In genomic region chr11:76889339-76890164, GRCm38 (mm10) we compare ENCODE assay signal across 9 mouse cellular contexts. TPM values are rescaled to one million over a fixed set of nuclear protein-coding genes. Genes with fewer than 3 reads are reported as not detected.
A peak's percentile ranks its signal among the peaks of the same experiment; 100 is the strongest.
DNase-seq lines count a peak whose midpoint lies in the region; ATAC-seq and TF ChIP-seq lines count a peak whose summit lies in the region.
"Had no signal": no experiment of that assay in that cellular context is flagged by ENCODE, and none has a peak within 500 bp of the region (broad histone marks: within the 10 kb centered on the region; RNA-seq: fewer than 3 reads in every experiment).

No protein-coding gene starts in this region.

- intact Hi-C loops in gastrocnemius, adult 2 months (cut with DNase I) = loop anchor here (2.0 to 10.0 kb wide), 2 partner anchors 43 to 215 kb away; partner anchors contain the start of genes Bhlha9, Cpd and Trarg1
- intact Hi-C loops in gastrocnemius, postnatal 14 days (cut with DNase I; ENCODE audit: low total_unique reads) = loop anchor here (5.0 to 10.0 kb wide), 2 partner anchors 97 to 215 kb away; partner anchors contain the start of genes Bhlha9 and Trarg1

- 38% methylated on average over 10 of the region's 10 CpGs for WGBS in kidney, embryonic 15.5 days

- peaks cover 37% of the 10 kb centered on the region for H3K4me1 ChIP-seq in kidney, embryonic 15.5 days

- H3K36me3 ChIP-seq in kidney, embryonic 15.5 days = no peaks in the 10 kb centered on the region

- DNase-seq in gastrocnemius, adult 2 months = peak; percentile 24
- DNase-seq in gastrocnemius, postnatal 14 days = no peak
- peak; percentile 76 for DNase-seq in heart, adult 8-10 months (ENCODE audit: low spot score)
- DNase-seq in layer of hippocampus, postnatal 14 days (ENCODE audit: low spot score in 2 of 2) = no peak

- no peak overlapping the region for H3K4me3 ChIP-seq in gastrocnemius, adult 2 months
- H3K4me3 ChIP-seq in kidney, embryonic 15.5 days (replicated peaks) = no peak overlapping the region

- H3K27ac ChIP-seq in gastrocnemius, adult 2 months = peak overlapping the region; percentile 75
- H3K27ac ChIP-seq in kidney, embryonic 15.5 days = peak overlapping the region; percentile 74

- H3K9ac ChIP-seq in kidney, embryonic 15.5 days = no peak overlapping the region

- no peaks in the 10 kb centered on the region for H3K27me3 ChIP-seq in kidney, embryonic 15.5 days
- H3K27me3 ChIP-seq: CH12.LX had no signal

- TF ChIP-seq CTCF in gastrocnemius, adult 2 months (IDR thresholded peaks at IDR 0.05) = no peak

- no peaks in the 10 kb centered on the region for H3K9me3 ChIP-seq in kidney, embryonic 15.5 days (replicated peaks)

- ATAC-seq in kidney, embryonic 15.5 days (replicated peaks; ENCODE audit: low FRiP score) = no peak
- ATAC-seq in megakaryocyte, adult 5-6 weeks (ENCODE audit: poor library complexity, severe bottlenecking) = peak; percentile 43
- ATAC-seq in erythroblast, adult 5-6 weeks (replicated peaks; ENCODE audit: low FRiP score, poor library complexity, severe bottlenecking) = no peak
- ATAC-seq in frontal cortex, adult (ENCODE audit: low TSS enrichment) = no peak

- H3K4me2 ChIP-seq in kidney, embryonic 15.5 days = 0 out of 2 replicates have a peak overlapping the region, but pooled peaks have one; percentile 10

RNA-seq across cellular contexts. Expression of gene Tmigd1, which starts 12.4 kb away (rescaled TPM):
- under 1 TPM in 1 of 2 experiments, not detected in 1; 0.26 TPM for total RNA-seq in gastrocnemius, adult 2 months (2021)
- total RNA-seq in gastrocnemius, postnatal 14 days (2021) = under 1 TPM; 0.24 to 0.45 TPM
- total RNA-seq in heart, adult 8-10 months (2022) = under 1 TPM in 2 of 4 experiments, not detected in 2; 0.38 to 0.53 TPM
- polyA plus RNA-seq in kidney, embryonic 15.5 days (2015; fragmentation: Nextera tagmentation; extraction: Ambion mirVana) = 1.7 and 2.8 TPM in 2 replicates
- total RNA-seq in megakaryocyte, adult 5-6 weeks (2015) = not detected in 2 replicates
- total RNA-seq in megakaryocyte, adult 5-6 weeks (2017) = not detected in 2 replicates
- not detected in 2 replicates for total RNA-seq in erythroblast, adult 5-6 weeks (2015; ENCODE audit: low replicate concordance)
- total RNA-seq in erythroblast, adult 5-6 weeks (2017; ENCODE audit: low replicate concordance) = not detected in 2 replicates
- total RNA-seq in layer of hippocampus, postnatal 14 days (2021) = not detected
- total RNA-seq: CH12.LX had no signal

RNA-seq across cellular contexts. Expression of gene Blmh, which starts 35.1 kb away (rescaled TPM):
- 10 to 100 TPM; 27.2 to 35.2 TPM for total RNA-seq in gastrocnemius, adult 2 months (2021)
- 10 to 100 TPM; 38.8 to 41.7 TPM for total RNA-seq in gastrocnemius, postnatal 14 days (2021)
- total RNA-seq in heart, adult 8-10 months (2022) = 10 to 100 TPM; 27.6 to 31.0 (median 28.0) TPM
- polyA plus RNA-seq in kidney, embryonic 15.5 days (2015; fragmentation: Nextera tagmentation; extraction: Ambion mirVana) = 175 and 176 TPM in 2 replicates
- total RNA-seq in megakaryocyte, adult 5-6 weeks (2015) = 48.4 and 55.6 TPM in 2 replicates
- total RNA-seq in megakaryocyte, adult 5-6 weeks (2017) = 139 and 143 TPM in 2 replicates
- total RNA-seq in erythroblast, adult 5-6 weeks (2015; ENCODE audit: low replicate concordance) = 10.9 and 12.7 TPM in 2 replicates
- total RNA-seq in erythroblast, adult 5-6 weeks (2017; ENCODE audit: low replicate concordance) = 21.0 and 26.6 TPM in 2 replicates
- total RNA-seq in layer of hippocampus, postnatal 14 days (2021) = 10 to 100 TPM; 68.5 to 69.9 TPM

RNA-seq across cellular contexts. Expression of gene Cpd, which starts 42.7 kb away (rescaled TPM):
- 10 to 100 TPM; 25.7 to 30.5 TPM for total RNA-seq in gastrocnemius, adult 2 months (2021)
- 10 to 100 TPM; 39.4 to 50.8 TPM for total RNA-seq in gastrocnemius, postnatal 14 days (2021)
- total RNA-seq in heart, adult 8-10 months (2022) = 10 to 100 TPM; 32.8 to 38.8 (median 37.0) TPM
- polyA plus RNA-seq in kidney, embryonic 15.5 days (2015; fragmentation: Nextera tagmentation; extraction: Ambion mirVana) = 16.8 and 17.5 TPM in 2 replicates
- 28.0 and 28.3 TPM in 2 replicates for total RNA-seq in megakaryocyte, adult 5-6 weeks (2015)
- total RNA-seq in megakaryocyte, adult 5-6 weeks (2017) = 19.6 and 23.9 TPM in 2 replicates
- total RNA-seq in erythroblast, adult 5-6 weeks (2015; ENCODE audit: low replicate concordance) = 13.4 and 19.6 TPM in 2 replicates
- total RNA-seq in erythroblast, adult 5-6 weeks (2017; ENCODE audit: low replicate concordance) = 7.8 and 8.6 TPM in 2 replicates
- 10 to 100 TPM; 61.5 to 62.0 TPM for total RNA-seq in layer of hippocampus, postnatal 14 days (2021)

Comparison
In these comparisons a context has a peak if more than half of its experiments do, and no peak if none do; other contexts are left out.
1. DNase-seq: peak in gastrocnemius, adult 2 months (single experiment) and heart, adult 8-10 months (single experiment); none in gastrocnemius, postnatal 14 days (single experiment) and layer of hippocampus, postnatal 14 days (0 of 2).